Mouse (Mus musculus) naive thymus-derived CD4-positive, alpha-beta T cell, adult 2 months (primary cell): Measurements from ENCODE around the gene Gna13.

Experiments used
- DNase-seq: peaks from one replicate; pipeline ENCODE4 v3.0.0-alpha.2; 2011; ENCODE audit warnings: low read depth

Gene Gna13

GRCm38 (mm10) chr11:109422263-109422662, 59.6 kb downstream of the Gna13 start:
- no peak for DNase-seq

DNA sequence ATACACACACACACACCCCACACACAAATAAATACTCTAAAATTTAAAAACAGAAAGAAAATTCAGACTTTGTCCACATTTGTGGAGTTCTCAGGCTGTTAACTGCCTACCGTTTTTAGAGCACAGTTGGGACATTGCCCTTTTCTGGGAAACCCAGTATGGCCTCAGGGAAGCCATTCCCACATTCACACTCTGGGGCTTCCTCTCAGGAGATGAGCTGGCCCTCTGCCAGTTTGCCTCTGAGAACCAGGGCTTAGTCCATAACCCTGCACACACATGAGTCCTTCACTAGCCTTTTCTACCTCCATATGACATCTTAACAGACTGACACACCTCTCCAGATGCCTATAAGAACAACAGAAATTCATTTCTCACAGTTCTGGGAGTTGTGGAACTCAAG, 60.7 kb downstream of the Gna13 start:
- DNase-seq, result no peak

- DNase-seq, result peak; percentile 100
Measured at GRCm38 (mm10) chr11:109425392-109426271, 63.0 kb downstream of the Gna13 start, which contains the start of gene Amz2. Amz2 (plus strand) TSS chr11:109425946.

GRCm38 (mm10) chr11:109426272-109426586, 63.6 kb downstream of the Gna13 start:
- no peak for DNase-seq

GRCm38 (mm10) chr11:109427353-109427752, 64.7 kb downstream of the Gna13 start:
- DNase-seq, result no peak

DNA sequence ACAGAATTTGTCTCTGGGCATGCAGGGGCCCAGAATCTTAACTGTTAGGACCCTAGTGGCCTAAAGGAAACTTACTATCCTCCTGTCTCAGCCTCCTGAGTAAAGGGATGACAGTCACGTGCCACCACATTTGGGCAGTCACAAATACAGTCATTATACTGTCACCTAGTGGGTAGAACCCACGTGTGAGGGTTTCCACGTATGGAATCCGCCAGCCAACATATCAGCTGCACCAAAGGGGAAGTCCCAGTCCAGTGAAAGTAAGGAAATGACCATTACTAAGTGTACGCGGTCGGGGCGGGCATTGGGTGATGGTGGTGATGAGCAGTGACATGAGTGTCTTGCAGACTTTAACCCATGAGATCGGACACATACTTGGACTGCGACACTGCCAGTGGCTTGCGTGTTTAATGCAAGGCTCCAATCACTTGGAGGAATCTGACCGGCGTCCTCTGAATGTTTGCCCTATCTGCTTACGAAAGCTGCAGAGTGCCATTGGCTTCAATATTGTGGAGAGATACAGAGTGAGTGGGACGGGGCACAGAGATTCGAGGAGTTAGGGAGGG, 71.7 kb downstream of the Gna13 start:
- DNase-seq, result no peak

GRCm38 (mm10) chr11:109436889-109437288, 74.3 kb downstream of the Gna13 start:
- no peak for DNase-seq

DNA sequence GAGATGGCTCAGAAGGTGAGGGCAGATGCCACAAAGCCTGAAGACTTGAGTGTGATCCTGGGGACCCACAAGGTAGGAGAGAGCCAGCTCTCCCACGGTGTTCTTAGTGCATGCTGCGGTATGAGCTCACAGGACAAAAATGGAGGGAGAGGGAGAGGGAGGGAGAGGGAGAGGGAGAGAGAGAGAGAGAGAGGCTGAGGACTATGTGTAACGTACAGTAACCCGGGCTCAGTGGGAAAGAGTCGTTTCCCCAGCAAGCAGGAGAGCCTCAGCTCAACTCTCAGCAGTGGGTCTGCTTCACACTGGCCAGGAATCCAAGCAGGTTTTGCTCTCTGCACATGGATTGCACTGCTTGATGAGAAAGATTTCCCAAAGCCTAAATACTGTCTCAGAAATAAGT, 76.6 kb downstream of the Gna13 start:
- no peak for DNase-seq

DNA sequence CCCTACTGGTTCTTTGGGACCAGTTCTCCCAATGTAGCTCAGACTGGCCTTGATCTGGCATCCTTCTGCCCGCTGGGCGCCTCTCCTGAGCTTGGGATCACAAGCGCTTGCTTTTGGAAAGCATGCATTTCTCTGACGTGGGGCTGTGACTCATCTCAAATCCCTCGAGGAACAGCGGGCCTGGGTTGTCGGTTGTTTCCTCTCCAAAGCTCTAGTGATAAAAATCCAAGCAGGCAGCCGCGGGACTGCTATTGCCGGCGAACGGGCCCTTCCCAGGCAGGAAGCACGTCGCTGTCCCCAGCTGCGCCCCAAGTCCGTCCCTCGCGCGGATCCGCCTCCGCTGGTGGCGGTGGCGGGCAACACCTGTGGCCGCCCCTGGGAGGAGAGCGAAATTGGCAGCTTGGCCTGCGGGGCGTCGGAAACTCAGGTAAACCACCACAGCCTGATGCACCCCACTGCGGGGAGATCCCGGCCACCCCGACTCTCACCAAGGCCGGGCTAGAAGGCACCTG, 77.3 kb downstream of the Gna13 start:
- peak; percentile 81 for DNase-seq

GRCm38 (mm10) chr11:109440641-109441040, 78.0 kb downstream of the Gna13 start:
- DNase-seq, result no peak

- peak; percentile 85 for DNase-seq
Measured at GRCm38 (mm10) chr11:109441119-109441518, 78.5 kb downstream of the Gna13 start.

DNA sequence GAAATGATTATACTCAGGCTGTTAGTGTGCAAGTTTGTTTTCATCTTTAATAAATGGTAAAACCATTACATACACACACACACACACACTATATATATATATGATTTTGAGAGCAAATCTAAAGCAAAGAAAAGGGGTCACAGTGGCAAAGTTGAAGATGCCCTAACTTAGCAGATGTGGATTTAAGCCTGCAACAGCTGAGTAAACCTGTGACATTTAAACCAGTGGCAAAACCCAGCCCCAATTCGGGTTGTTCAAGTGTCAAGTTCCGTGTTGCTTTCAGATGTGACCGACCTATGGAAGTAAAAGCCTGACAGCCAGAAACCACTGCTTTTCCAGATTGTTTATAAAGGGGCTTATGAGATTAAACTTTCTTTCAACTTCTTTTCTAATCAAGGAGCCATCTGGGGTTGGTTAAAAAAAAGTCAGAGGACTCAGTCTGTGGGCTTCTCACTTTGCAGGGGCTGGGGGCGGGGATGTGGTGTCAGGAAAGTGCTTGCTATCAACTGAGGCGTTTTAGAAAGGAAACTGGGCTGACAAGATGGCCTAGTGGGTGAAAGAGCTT, 79.6 kb downstream of the Gna13 start:
- peak; percentile 11 for DNase-seq

- no peak for DNase-seq
Measured at GRCm38 (mm10) chr11:109443468-109444263, 81.0 kb downstream of the Gna13 start.

DNA sequence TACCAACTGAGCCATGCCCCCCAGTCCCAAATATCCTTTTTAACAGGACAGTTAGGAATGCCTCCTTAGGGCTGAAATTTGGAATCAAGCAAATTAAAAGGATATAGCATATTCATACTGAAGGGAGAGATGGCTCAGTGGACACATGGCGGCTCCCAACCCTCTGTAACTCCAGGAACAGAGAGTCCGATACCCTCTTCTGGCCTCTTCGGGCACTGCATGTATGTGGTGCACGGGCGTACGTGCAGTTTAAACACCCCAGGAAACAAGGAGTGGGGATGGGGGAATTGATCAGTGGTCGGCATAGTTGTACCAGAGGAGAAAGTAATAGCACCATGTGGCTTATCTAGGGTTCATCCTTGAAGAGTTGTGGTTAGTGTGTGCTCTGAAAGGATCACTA, 82.0 kb downstream of the Gna13 start:
- DNase-seq, result peak; percentile 58

GRCm38 (mm10) chr11:109445438-109446035, 82.9 kb downstream of the Gna13 start:
- peak; percentile 87 for DNase-seq
